Mouse (Mus musculus) thymus, adult 2 months (tissue): ENCODE measurements around the gene Dnase1l1. TPM values are rescaled to one million over a fixed set of nuclear protein-coding genes. Genes with fewer than 3 reads are reported as not detected.
A peak's percentile ranks its signal among the peaks of the same experiment; 100 is the strongest.

Source experiments
- DNase-seq: peaks from one replicate; pipeline ENCODE4 v3.0.0; 2021
- H3K27ac ChIP-seq: fragments of 200-500 bp; 2 replicates; pipeline ENCODE4 v1.5.1; 2012; ENCODE audit warnings: low read length, control low read depth; ENCODE audit not compliant: control insufficient read depth, insufficient read depth
- H3K27me3 ChIP-seq: fragments of 200-500 bp; 2 replicates; pipeline ENCODE4 v1.6.1; 2012; ENCODE audit warnings: mild to moderate bottlenecking, low read length, moderate library complexity, mixed read lengths; ENCODE audit not compliant: control insufficient read depth, insufficient read depth
- H3K36me3 ChIP-seq: fragments of 200-500 bp; 2 replicates; pipeline ENCODE4 v1.6.1; 2012; ENCODE audit warnings: mild to moderate bottlenecking, low read length, moderate library complexity; ENCODE audit not compliant: control insufficient read depth, insufficient read depth
- H3K4me1 ChIP-seq: fragments of 200-500 bp; replicated peaks from 2 replicates; pipeline ENCODE4 v1.6.1; 2012; ENCODE audit warnings: low read length; ENCODE audit not compliant: control insufficient read depth, insufficient read depth
- H3K4me3 ChIP-seq: fragments of 200-500 bp; 2 replicates; pipeline ENCODE4 v1.5.1; 2012; ENCODE audit warnings: mild to moderate bottlenecking, low read length, control low read depth, moderate library complexity; ENCODE audit not compliant: control insufficient read depth, insufficient read depth
- CTCF ChIP-seq: fragments of 200-500 bp; IDR thresholded peaks from 2 replicates; pipeline ENCODE4 v1.5.1; 2012; ENCODE audit warnings: mild to moderate bottlenecking, control low read depth, low read length, moderate library complexity, borderline replicate concordance; ENCODE audit not compliant: control insufficient read depth, poor library complexity, insufficient read depth; ENCODE audit errors: extremely low read depth
- POLR2A ChIP-seq: fragments of 200-500 bp; IDR thresholded peaks from 2 replicates; pipeline ENCODE4 v1.6.1; 2012; ENCODE audit warnings: mild to moderate bottlenecking, low read length, control low read depth, moderate library complexity; ENCODE audit not compliant: control insufficient read depth, poor library complexity, insufficient read depth; ENCODE audit errors: extremely low read depth
- WGBS: fragments of 180-500 bp; shearing (Covaris S2); methylation state at CpG from one replicate; pipeline ENCODE4 v1.1.7; 2018; 5-methylcytosine and 5-hydroxymethylcytosine counted together
- polyA plus RNA-seq: library from polyadenylated mRNA; depleted of rRNA; stranded (reverse); fragments of >200 nt; gene quantifications from 2 replicates; pipeline ENCODE4 v1.2.3, GENCODE M21; 2012

Gene Dnase1l1
- polyA plus RNA-seq, 1 experiment: 15.0 TPM

DNA sequence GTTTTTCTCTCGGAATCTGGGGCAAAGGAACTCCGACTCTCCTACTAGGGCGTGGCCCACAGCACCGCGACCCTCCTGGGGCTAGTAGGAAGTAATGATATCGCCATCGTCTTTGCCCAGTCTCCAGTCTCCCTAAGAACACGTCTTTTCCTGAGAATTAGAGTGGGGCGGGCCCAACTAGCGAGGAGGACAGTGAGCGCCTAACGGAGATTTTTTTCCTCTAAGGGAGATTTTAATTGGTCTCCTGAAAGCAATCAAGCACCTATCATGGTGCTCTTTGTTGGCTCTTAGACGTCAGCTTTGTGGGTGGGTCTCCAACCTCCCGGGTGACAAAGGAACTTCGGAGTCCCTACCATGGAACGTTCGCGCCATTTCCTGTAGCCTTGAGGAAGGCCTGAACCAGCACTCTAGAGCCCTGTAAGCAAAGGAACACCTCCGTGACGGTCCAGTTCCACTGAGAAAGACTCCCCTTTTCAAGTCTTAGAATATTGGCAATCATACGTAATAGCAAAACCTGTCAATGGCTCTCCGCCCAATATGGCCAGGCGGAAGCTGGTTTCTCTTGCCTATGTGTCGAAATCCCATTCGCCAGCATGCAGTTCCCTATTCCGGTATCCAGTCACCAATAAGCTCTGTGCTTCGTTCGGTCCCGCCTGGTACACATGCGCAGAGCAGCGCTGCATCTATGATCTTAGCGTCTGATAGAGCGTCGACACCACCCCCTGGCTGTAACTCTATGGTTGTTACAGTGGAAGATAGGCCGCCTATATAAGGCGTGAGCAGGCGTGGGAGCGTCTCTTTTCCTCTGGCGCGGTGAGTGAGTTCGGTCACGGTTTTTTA, 11.9 kb downstream of the Dnase1l1 start, which contains the start of gene Rpl10:
TSS of gene Rpl10 (plus strand) at position 751 of the 840 bp plus-strand sequence.
- peak within 1 kb of the TSS; percentile 88 for H3K27ac ChIP-seq
- H3K4me1 ChIP-seq: peaks cover 3% of the 10 kb centered on the region; the same call in 1 of the 2 replicates
- DNase-seq: peak; percentile 82
- peak; percentile 77 for TF ChIP-seq POLR2A
- TF ChIP-seq CTCF: no peak
- 1% methylated on average over 42 of the region's 42 CpGs for WGBS
- H3K27me3 ChIP-seq: no peaks in the 10 kb centered on the region
- H3K4me3 ChIP-seq: peak within 1 kb of the TSS; percentile 80
- H3K36me3 ChIP-seq: peaks cover 4% of the 10 kb centered on the region

- H3K4me1 ChIP-seq: peaks cover 3% of the 10 kb centered on the region; the same call in 1 of the 2 replicates
- H3K4me3 ChIP-seq: peak overlapping the region; percentile 55
- no peak for DNase-seq
- peak overlapping the region; percentile 83 for H3K27ac ChIP-seq
- TF ChIP-seq POLR2A: no peak
- H3K27me3 ChIP-seq: no peaks in the 10 kb centered on the region
- 31% methylated on average over 3 of the region's 3 CpGs for WGBS
- H3K36me3 ChIP-seq: peaks cover 4% of the 10 kb centered on the region
Measured at GRCm38 (mm10) chrX:74269736-74270061, 12.4 kb downstream of the Dnase1l1 start.

GRCm38 (mm10) chrX:74257746-74258145, 24.4 kb downstream of the Dnase1l1 start:
- DNase-seq: no peak
- Histone ChIP-seq H3K4me1 (peaks cover 6% of the 10 kb centered on the region), H3K36me3 (peaks cover 9% of the 10 kb centered on the region; the same call in 1 of the 2 replicates), H3K27me3 (no peaks in the 10 kb centered on the region), H3K4me3 (no peak overlapping the region), H3K27ac (no peak overlapping the region)
- 27% methylated on average over 3 of the region's 3 CpGs for WGBS
- TF ChIP-seq CTCF: no peak
- TF ChIP-seq POLR2A: no peak

DNA sequence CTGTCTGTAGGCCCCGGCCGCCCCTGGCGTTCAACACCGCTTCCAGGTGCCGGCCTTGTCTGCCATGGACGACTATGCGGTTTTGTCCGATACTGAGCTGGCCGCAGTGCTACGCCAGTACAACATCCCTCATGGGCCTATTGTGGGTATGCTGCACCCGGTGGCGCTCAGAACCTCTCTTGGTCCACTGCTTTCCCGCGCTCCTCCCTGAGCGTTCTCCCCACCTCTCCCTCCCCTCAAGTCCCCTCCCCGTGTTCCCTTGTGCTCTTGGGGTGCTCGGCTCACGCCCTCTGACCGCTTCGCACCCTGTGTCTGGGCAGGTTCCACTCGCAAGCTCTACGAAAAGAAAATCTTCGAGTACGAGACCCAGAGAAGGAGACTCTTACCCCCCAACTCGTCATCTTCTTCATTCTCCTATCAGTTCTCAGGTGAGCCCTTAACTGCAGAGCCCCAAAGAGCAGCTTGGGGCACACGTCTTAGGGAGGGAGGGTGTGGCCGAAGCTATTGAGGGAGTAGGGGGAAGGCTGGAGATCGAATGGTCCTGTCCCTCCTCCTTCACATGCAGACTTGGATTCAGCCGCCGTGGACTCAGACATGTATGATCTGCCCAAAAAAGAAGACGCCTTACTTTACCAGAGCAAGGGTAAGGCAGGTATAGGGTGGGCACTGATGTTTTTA, 27.1 kb downstream of the Dnase1l1 start:
- H3K4me3 ChIP-seq: peak overlapping the region; percentile 96
- WGBS: 2% methylated on average over 31 of the region's 31 CpGs
- no peaks in the 10 kb centered on the region for H3K27me3 ChIP-seq
- DNase-seq: peak; percentile 5
- TF ChIP-seq CTCF (no peak), POLR2A (no peak)
- H3K36me3 ChIP-seq: peaks cover 9% of the 10 kb centered on the region; the same call in 1 of the 2 replicates
- H3K27ac ChIP-seq: peak overlapping the region; percentile 87
- H3K4me1 ChIP-seq: peaks cover 7% of the 10 kb centered on the region

- 15% methylated on average over 39 of the region's 39 CpGs for WGBS
- no peaks in the 10 kb centered on the region for H3K27me3 ChIP-seq
- peak; percentile 75 for DNase-seq
- H3K27ac ChIP-seq: peak within 1 kb of the TSS; percentile 87
- peaks cover 9% of the 10 kb centered on the region; the same call in 1 of the 2 replicates for H3K36me3 ChIP-seq
- peak; percentile 53 for TF ChIP-seq POLR2A
- TF ChIP-seq CTCF: no peak
- peak within 1 kb of the TSS; percentile 96 for H3K4me3 ChIP-seq
- H3K4me1 ChIP-seq: peaks cover 11% of the 10 kb centered on the region
Measured at GRCm38 (mm10) chrX:74254153-74254887, 27.8 kb downstream of the Dnase1l1 start, which contains the start of gene Emd. TSS of gene Emd (plus strand) at chrX:74254687.

- TF ChIP-seq CTCF (0 out of 2 replicates have a peak, but pooled peaks have one; percentile 42), POLR2A (no peak)
- Histone ChIP-seq H3K27ac (peak within 1 kb of the TSS; percentile 45; the same call in 1 of the 2 replicates), H3K4me3 (peak within 1 kb of the TSS; percentile 34), H3K27me3 (no peaks in the 10 kb centered on the region), H3K4me1 (peaks cover 15% of the 10 kb centered on the region; the same call in 1 of the 2 replicates), H3K36me3 (no peaks in the 10 kb centered on the region)
- 8% methylated on average over 35 of the region's 38 CpGs for WGBS
- peak; percentile 62 for DNase-seq
Measured at GRCm38 (mm10) chrX:74249615-74250014, 32.5 kb downstream of the Dnase1l1 start, which contains the start of gene Flna. TSS of gene Flna (minus strand) at chrX:74249820.
